Mouse (Mus musculus) neural tube, embryonic 14.5 days (tissue): ENCODE measurements around the gene Entpd5. TPM values are rescaled to one million over a fixed set of nuclear protein-coding genes. Genes with fewer than 3 reads are reported as not detected.

Experiments
- ATAC-seq: fragments of 200-750 bp; cut with Nextera tagmentation; 2 replicates; pipeline ENCODE4 v1.8.0; 2017; ENCODE audit warnings: low read depth, mild to moderate bottlenecking, moderate TSS enrichment, moderate library complexity
- H3K27ac ChIP-seq: fragments of 300-500 bp; sonication (generic); 2 replicates; pipeline ENCODE4 v1.5.1; 2014; ENCODE audit warnings: low read depth, mild to moderate bottlenecking, control low read depth, low read length, moderate library complexity, mixed read lengths
- H3K27me3 ChIP-seq: fragments of 300-500 bp; sonication (generic); 2 replicates; pipeline ENCODE4 v1.6.1; 2014; ENCODE audit warnings: low read length; ENCODE audit not compliant: control insufficient read depth, insufficient read depth
- H3K36me3 ChIP-seq: fragments of 300-500 bp; sonication (generic); 2 replicates; pipeline ENCODE4 v1.6.1; 2014; ENCODE audit warnings: low read length, mixed read lengths; ENCODE audit not compliant: control insufficient read depth, insufficient read depth
- H3K4me1 ChIP-seq: fragments of 300-500 bp; sonication (generic); 2 replicates; pipeline ENCODE4 v1.6.1; 2014; ENCODE audit warnings: low read length; ENCODE audit not compliant: control insufficient read depth, insufficient read depth
- H3K4me2 ChIP-seq: fragments of 300-500 bp; sonication (generic); 2 replicates; pipeline ENCODE4 v1.6.1; 2014; ENCODE audit warnings: mild to moderate bottlenecking, low read depth, low read length, control low read depth
- H3K4me3 ChIP-seq: fragments of 300-500 bp; sonication (generic); 2 replicates; pipeline ENCODE4 v1.5.1; 2014; ENCODE audit warnings: low read depth, low read length, control low read depth, mixed read lengths
- H3K9ac ChIP-seq: fragments of 300-500 bp; sonication (generic); replicated peaks from 2 replicates; pipeline ENCODE4 v1.6.1; 2014; ENCODE audit warnings: low read depth, mild to moderate bottlenecking, control low read depth, low read length, mixed read lengths
- H3K9me3 ChIP-seq: fragments of 300-500 bp; sonication (generic); 2 replicates; pipeline ENCODE4 v1.6.1; 2016; ENCODE audit warnings: low read length; ENCODE audit not compliant: control insufficient read depth
- WGBS: fragments of 180-500 bp; shearing (Covaris S2); extraction: QIAGEN DNeasy Blood & Tissue Kit; methylation state at CpG from one replicate; pipeline ENCODE4 v1.1.7; 2014; 5-methylcytosine and 5-hydroxymethylcytosine counted together
- polyA plus RNA-seq: library from polyadenylated mRNA; unstranded; fragments of >200 nt; fragmentation: Nextera tagmentation; extraction: Ambion mirVana; gene quantifications from 2 replicates; pipeline ENCODE4 v1.2.1, GENCODE M21; 2014

Gene Entpd5
- polyA plus RNA-seq, 1 experiment from 2014 or later: 13.0 TPM

GRCm38 (mm10) chr12:84392681-84393080 is 16.1 kb downstream of the Entpd5 start:
- Histone ChIP-seq H3K4me2 (no peak overlapping the region), H3K27ac (no peak overlapping the region), H3K4me1 (no peaks in the 10 kb centered on the region), H3K27me3 (no peaks in the 10 kb centered on the region), H3K9me3 (no peaks in the 10 kb centered on the region), H3K36me3 (no peaks in the 10 kb centered on the region), H3K4me3 (no peak overlapping the region), H3K9ac (no peak overlapping the region)
- WGBS: 98% methylated on average over 4 of the region's 4 CpGs
- no peak for ATAC-seq

- no peak overlapping the region for H3K4me2 ChIP-seq
Measured at GRCm38 (mm10) chr12:84390336-84390735, 18.5 kb downstream of the Entpd5 start.

GRCm38 (mm10) chr12:84388774-84389400 is 19.9 kb downstream of the Entpd5 start:
- H3K4me2 ChIP-seq: no peak overlapping the region
- H3K4me1 ChIP-seq: no peaks in the 10 kb centered on the region
- H3K27me3 ChIP-seq: no peaks in the 10 kb centered on the region
- no peak for ATAC-seq
- H3K4me3 ChIP-seq: no peak overlapping the region
- WGBS: 75% methylated on average over 14 of the region's 14 CpGs
- H3K27ac ChIP-seq: no peak overlapping the region
- no peak overlapping the region for H3K9ac ChIP-seq
- H3K9me3 ChIP-seq: no peaks in the 10 kb centered on the region
- no peaks in the 10 kb centered on the region; the same call in 1 of the 2 replicates for H3K36me3 ChIP-seq

More at GRCm38 (mm10) chr12:84390336-84390735, 18.5 kb downstream of the Entpd5 start:
- no peak overlapping the region for H3K9ac ChIP-seq
- no peak for ATAC-seq
- H3K4me1 ChIP-seq: no peaks in the 10 kb centered on the region
- no peak overlapping the region for H3K27ac ChIP-seq
- H3K36me3 ChIP-seq: no peaks in the 10 kb centered on the region; the same call in 1 of the 2 replicates
- H3K4me3 ChIP-seq: no peak overlapping the region
- H3K27me3 ChIP-seq: no peaks in the 10 kb centered on the region
- 90% methylated on average over 6 of the region's 6 CpGs for WGBS
- no peaks in the 10 kb centered on the region for H3K9me3 ChIP-seq

DNA sequence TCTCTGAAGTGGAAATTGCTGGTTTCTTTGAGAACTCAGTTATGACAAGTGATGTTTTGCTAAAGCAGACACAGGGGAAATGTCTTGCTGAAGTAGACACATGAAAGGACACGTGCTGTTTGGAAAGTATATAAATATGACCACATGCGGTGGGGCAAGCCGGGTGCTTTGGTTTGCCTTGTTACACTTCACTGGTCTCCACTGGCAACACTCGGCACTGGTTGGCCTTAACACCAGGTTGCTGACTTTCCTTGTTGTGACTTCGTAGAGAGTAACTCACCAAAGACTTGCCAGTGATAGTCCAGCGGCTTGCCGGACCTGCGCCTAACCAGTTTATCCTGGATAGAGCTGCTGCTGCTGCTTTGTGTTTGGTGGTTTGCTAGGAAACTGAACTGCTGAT is 20.7 kb downstream of the Entpd5 start:
- H3K36me3 ChIP-seq: no peaks in the 10 kb centered on the region; the same call in 1 of the 2 replicates
- H3K27ac ChIP-seq: no peak overlapping the region
- no peak overlapping the region for H3K4me2 ChIP-seq
- no peaks in the 10 kb centered on the region for H3K27me3 ChIP-seq
- H3K4me3 ChIP-seq: no peak overlapping the region
- ATAC-seq: no peak
- H3K9me3 ChIP-seq: no peaks in the 10 kb centered on the region
- H3K9ac ChIP-seq: no peak overlapping the region
- H3K4me1 ChIP-seq: no peaks in the 10 kb centered on the region
- WGBS: 91% methylated on average over 8 of the region's 8 CpGs

DNA sequence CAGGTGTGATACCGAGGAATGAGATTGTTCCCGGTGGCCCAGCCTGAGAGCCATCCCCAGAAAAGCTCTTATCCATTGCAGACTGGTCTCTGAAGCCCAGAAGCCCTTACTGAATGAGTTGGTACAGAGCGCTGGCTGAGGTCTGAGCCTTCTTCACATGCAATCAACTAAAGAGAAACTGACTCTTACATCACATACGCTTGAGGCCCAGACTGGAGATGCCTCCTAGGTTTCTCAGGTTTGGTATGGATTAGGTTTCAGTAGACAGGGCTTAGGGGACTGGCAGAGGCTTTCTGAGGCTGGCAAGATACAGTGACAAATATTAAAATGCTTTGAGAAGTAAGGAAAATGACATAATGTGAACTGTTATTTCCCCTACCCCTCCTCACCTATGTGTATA is 23.4 kb downstream of the Entpd5 start:
- no peaks in the 10 kb centered on the region for H3K9me3 ChIP-seq
- ATAC-seq: no peak
- 94% methylated on average over 4 of the region's 4 CpGs for WGBS

DNA sequence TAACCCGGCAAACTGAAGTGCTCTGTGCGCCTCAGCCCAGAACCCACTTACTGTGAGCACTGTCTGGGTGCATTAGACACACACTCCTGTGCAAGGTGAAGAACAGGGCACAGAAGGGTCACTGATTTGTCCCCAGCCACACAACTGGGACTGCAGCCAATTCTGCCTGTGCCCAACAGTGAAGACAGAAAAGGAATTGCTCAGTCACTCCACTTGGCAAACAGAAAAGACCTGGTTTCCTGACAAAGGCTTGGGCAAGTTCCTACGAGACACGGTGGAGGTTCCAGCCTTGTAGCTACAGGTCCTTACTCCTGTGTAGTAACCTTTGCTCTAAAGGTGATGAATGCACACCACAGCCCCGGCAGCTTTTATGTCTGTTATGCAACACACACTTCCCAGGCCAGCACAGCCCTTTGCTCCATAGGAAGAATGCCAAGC is 24.2 kb downstream of the Entpd5 start:
- no peaks in the 10 kb centered on the region for H3K27me3 ChIP-seq
- H3K4me1 ChIP-seq: no peaks in the 10 kb centered on the region
- no peak overlapping the region for H3K4me2 ChIP-seq
- no peak overlapping the region for H3K9ac ChIP-seq
- H3K9me3 ChIP-seq: no peaks in the 10 kb centered on the region
- H3K4me3 ChIP-seq: no peak overlapping the region
- no peak for ATAC-seq
- WGBS: 67% methylated on average over 5 of the region's 5 CpGs
- no peaks in the 10 kb centered on the region; the same call in 1 of the 2 replicates for H3K36me3 ChIP-seq
- H3K27ac ChIP-seq: no peak overlapping the region

More for the DNA sequence above, 23.4 kb downstream of the Entpd5 start:
- no peaks in the 10 kb centered on the region; the same call in 1 of the 2 replicates for H3K36me3 ChIP-seq
- no peak overlapping the region for H3K27ac ChIP-seq
- no peaks in the 10 kb centered on the region for H3K4me1 ChIP-seq
- no peaks in the 10 kb centered on the region for H3K27me3 ChIP-seq
- H3K9ac ChIP-seq: no peak overlapping the region
- no peak overlapping the region for H3K4me2 ChIP-seq
- no peak overlapping the region for H3K4me3 ChIP-seq

- H3K36me3 ChIP-seq: no peaks in the 10 kb centered on the region; the same call in 1 of the 2 replicates
- H3K9me3 ChIP-seq: no peaks in the 10 kb centered on the region
- no peak overlapping the region for H3K4me2 ChIP-seq
- H3K27ac ChIP-seq: no peak overlapping the region
- 84% methylated on average over 4 of the region's 4 CpGs for WGBS
- no peak for ATAC-seq
- no peaks in the 10 kb centered on the region for H3K27me3 ChIP-seq
- H3K9ac ChIP-seq: no peak overlapping the region
- no peak overlapping the region for H3K4me3 ChIP-seq
- no peaks in the 10 kb centered on the region for H3K4me1 ChIP-seq
Measured at GRCm38 (mm10) chr12:84382369-84382768, 26.5 kb downstream of the Entpd5 start.

- peak; percentile 69; the same call in 1 of the 2 replicates for ATAC-seq
- WGBS: 32% methylated on average over 6 of the region's 6 CpGs
- peaks cover 32% of the 10 kb centered on the region for H3K36me3 ChIP-seq
Measured at GRCm38 (mm10) chr12:84373831-84374481, 34.9 kb downstream of the Entpd5 start.

GRCm38 (mm10) chr12:84371647-84372046 is 37.2 kb downstream of the Entpd5 start:
- WGBS: 95% methylated on average over 5 of the region's 5 CpGs
- no peak overlapping the region for H3K9ac ChIP-seq
- H3K9me3 ChIP-seq: no peaks in the 10 kb centered on the region
- H3K4me3 ChIP-seq: no peak overlapping the region
- H3K36me3 ChIP-seq: peaks cover 44% of the 10 kb centered on the region
- no peak overlapping the region for H3K27ac ChIP-seq
- no peak overlapping the region for H3K4me2 ChIP-seq
- H3K4me1 ChIP-seq: peaks cover 11% of the 10 kb centered on the region; the same call in 1 of the 2 replicates
- no peaks in the 10 kb centered on the region for H3K27me3 ChIP-seq
- ATAC-seq: no peak

More at GRCm38 (mm10) chr12:84373831-84374481, 34.9 kb downstream of the Entpd5 start:
- Histone ChIP-seq H3K27ac (peak overlapping the region; percentile 13; the same call in 1 of the 2 replicates), H3K4me1 (peaks cover 11% of the 10 kb centered on the region; the same call in 1 of the 2 replicates), H3K4me3 (no peak overlapping the region), H3K4me2 (no peak overlapping the region), H3K9ac (no peak overlapping the region), H3K27me3 (no peaks in the 10 kb centered on the region), H3K9me3 (no peaks in the 10 kb centered on the region)
